Mouse (Mus musculus): ENCODE results near the gene Ofcc1.

The Ofcc1 gene

DNA sequence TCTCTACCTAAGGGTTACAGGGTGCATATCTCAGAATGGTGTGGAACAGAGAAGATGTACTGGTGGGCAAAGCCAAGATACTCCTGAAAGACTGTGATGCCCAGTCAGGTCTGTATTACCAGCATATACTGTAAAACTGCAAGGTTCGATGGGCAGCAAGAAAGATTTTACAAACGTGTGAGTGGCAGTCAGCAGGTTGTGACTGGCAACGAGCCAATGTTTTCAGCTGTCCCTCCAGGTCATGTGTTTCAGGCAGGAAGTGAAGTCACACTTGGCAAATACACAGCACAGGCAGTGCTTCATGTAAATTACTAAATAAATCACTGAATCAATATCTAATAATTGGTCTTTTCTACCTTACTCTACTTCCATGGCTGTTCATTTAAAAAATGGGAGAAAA is at the start of gene Ofcc1:
Gene Ofcc1 (minus strand): TSS at position 163 of the 400 bp plus-strand sequence.
- peak; percentile 3 for DNase-seq (ENCODE audit: low read depth, low spot score)

DNA sequence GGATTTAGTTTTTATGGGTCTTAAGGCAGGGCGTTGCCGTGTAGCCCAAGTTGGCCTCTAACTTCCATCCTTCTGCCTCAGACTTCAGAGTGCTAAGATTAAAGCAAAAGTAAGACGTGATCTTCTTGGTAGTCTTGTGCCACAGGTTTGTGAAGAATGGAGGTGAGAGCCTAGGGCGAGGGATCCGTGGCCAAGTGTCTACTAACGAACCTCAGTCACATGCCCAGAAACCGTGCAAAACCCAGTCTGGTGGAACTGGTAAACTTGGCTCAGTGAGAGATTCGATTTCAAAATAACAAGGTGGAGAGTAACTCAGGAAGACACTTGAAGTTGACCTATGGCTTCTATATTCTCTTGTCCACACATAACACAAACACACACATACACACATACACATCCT is 28.9 kb upstream of the Ofcc1 start:
- DNase-seq (ENCODE audit: low read depth, low spot score): no peak

DNA sequence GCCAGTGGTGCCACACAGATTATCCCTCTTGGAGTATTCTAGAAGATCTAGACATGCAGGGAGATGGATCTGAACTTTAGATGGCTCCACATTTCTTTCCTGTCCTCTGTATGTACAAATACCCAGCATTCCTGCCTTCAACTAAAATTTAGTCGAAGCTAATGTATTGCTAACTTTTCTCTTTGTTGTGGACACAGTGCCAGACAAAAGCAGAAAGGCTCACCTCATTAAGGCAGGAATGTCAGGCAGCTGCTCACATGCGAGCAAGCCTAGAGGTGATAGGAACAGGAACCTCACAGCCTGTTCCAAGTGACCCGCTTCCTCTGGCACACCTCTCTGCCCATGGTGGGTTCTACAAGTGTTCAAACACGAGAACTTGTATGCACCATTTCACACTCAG is 26.2 kb upstream of the Ofcc1 start:
- no peak for DNase-seq (ENCODE audit: low read depth, low spot score)

DNA sequence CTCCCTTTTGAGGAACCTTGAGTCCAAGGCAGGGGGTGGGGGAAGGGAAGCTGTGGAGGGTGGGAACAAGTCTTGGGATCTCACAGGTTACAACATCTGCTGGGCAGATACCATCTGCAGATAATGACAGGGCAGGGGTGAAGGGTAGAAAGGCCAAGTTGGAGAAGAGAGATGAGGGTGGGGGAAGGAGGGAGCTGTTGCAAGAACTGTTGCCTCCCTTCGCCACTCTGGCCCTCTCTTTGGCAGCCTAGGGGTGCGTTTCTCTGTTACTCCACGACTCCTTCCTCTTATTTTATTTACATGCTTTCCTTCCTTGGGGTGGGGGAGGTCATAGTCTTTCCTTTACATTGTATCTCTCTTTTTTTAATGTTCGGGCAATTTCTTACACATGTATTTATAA is 23.7 kb upstream of the Ofcc1 start:
- DNase-seq (ENCODE audit: low read depth, low spot score): no peak

DNA sequence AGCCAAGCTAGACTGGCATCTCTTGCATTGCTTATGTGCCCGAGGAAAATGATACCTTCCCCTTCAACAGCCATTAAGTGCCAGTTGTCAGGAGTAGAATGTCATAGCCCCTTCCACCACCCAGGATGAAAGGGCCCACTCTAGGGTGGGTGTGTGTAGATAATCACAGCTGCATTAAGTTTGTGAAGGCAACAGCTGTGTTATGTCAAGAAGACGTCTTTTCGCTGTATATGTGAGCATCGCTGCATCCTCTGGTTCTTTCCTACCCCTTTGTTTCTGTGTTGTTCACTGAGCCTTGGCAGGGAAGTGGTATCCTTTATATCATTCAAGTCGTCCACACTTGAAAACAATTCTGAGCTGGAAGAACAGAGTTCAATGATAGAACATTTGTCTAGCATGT is 15.5 kb upstream of the Ofcc1 start:
- no peak for DNase-seq (ENCODE audit: low read depth, low spot score)

DNA sequence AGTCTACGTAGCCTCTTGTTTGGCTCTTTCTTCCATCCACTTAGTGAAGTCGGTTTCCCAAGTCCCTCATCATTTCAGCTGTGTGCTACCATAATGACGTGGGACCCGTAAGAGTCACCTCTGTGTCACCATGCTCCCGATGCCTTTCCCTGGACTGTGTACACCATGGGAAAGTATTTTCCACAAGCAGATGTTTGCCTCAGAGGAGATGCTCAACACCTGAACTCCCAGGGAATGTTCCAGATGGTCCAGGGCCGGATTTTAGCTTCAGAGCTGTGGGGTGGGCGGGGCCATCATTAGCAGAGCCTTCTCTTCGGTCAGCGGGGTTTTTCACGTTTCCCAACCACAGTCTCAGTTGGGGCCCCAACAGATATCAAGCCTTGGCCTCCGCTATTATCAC is 5.5 kb upstream of the Ofcc1 start:
- DNase-seq (ENCODE audit: low read depth, low spot score): no peak

DNA sequence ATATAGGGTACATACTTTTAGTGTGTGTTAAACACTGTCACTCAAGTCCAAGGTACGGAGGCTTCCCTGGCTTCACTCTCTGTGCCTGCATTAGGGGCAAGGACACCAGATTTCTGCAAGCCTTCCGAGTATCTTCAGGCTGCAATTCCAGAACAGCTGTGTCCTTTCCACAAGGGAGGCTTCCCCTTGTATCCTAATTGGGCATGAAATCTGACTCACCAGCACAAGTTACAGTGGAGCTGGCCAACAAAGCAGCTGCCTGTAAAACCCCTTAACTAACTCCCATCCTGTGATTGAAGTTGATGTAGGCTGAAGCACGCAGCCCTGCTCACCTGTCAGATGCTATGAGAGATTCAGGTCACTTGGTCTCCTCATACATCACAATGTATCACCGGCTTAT is 3.6 kb upstream of the Ofcc1 start:
- no peak for DNase-seq (ENCODE audit: low read depth, low spot score)

DNA sequence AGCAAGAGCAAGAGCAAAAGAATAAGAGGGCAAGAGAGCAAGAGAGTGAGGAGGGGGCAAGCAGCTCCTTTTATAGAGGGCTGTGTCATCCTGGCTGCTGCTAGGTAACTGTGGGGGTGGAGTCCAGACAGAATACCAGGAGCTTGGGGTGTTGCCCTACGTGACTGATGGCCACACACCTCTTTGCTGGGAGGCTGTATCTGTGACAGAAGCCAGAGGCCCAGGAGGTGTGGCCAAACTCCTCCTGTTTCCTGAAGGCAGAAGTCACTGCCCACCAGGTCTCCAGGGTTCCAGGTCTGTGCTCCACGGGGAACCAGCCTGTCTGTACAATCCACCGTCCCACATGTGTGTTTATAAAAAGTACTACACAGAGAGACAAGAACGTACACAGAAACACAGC is 558 bp downstream of the Ofcc1 start:
- DNase-seq (ENCODE audit: low read depth, low spot score): no peak

DNA sequence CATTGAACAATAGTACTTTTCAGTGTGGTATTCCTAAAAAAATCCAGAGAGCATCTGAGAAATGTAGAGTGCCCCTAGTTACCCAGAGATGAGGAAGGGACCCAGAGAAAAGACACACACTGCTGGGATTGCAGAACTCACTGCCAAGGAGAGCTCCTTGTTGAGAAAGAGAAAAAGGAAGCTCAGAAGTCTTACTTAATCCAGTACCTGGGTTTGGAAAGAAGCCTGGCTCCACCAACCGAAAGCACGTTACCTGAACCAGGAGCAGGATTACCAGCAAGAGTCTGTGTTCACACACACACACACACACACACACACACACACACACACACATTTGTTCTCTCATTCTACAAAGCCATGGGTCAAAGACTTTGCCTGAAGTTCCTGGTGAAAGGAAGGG is 14.2 kb downstream of the Ofcc1 start:
- no peak for DNase-seq (ENCODE audit: low read depth, low spot score)

DNA sequence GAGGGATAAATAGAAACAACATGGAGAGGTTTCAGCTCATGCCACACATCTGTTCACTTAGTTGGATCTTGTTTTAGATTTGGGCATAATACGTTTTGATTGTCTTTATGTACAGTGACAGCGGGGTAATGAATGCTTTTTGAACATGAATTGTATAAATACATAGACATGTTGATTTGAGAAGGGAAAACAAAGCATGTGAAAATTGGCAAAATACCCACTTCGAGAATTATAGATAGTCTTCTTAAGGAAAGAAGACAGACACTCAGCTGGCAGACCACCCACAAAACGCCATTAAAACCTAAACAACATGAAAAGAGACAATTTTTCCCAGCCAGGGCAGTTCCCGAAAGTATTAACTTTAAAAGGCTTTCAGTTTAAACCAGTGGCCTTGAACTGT is 37.9 kb downstream of the Ofcc1 start:
- no peak for DNase-seq (ENCODE audit: low read depth, low spot score)

DNA sequence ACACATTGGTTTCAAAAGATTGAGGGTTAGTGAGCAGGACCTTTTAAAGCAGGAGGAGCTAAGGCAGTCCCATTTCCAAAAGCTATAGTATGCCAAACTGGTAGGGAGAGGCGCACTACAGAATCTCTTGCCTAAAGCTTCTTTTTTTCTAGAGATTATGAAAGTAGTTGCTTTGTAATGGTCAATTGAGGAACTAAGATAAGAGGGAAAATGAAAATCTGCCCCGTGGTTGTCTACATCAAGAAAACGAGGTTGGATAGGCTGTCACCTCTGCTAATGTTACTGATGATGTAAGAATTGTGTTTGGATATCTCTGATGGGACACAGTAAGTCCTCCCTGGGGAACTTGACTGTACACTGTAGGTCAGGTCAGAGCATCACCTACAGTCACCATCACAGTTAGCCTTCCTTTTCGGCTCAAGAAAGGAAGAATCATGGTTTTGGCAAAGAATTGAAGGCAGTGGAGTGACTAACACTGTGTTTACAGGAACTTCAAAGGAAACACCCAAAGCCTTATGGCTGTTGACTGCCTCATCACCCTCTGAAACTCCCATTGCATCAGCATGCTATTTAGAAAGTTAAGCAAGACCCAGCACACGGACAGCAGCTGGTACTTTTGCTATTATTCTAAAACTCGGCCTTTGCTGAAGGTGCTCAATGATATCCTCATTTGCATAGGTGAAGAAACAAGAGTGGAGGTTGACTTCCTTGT is 40.3 kb downstream of the Ofcc1 start:
- DNase-seq (ENCODE audit: low read depth, low spot score): no peak

DNA sequence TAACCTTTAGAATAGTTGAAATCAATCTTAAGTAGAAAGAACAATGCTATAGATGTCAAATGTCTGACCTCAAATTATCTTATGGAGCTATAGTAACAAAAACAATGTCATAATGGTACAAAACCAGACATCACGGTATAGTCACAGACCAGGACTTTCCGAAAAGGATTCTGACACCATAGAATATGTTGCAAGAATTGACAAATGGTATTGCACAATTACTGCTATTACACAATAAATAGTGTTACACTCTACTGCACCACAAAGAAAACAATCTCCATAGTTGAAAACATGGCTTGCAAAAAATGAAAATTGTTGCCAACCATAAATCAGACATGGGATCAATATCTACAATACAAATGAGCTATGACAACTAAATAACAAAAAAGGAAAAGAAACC is 43.5 kb downstream of the Ofcc1 start:
- DNase-seq (ENCODE audit: low read depth, low spot score): no peak

DNA sequence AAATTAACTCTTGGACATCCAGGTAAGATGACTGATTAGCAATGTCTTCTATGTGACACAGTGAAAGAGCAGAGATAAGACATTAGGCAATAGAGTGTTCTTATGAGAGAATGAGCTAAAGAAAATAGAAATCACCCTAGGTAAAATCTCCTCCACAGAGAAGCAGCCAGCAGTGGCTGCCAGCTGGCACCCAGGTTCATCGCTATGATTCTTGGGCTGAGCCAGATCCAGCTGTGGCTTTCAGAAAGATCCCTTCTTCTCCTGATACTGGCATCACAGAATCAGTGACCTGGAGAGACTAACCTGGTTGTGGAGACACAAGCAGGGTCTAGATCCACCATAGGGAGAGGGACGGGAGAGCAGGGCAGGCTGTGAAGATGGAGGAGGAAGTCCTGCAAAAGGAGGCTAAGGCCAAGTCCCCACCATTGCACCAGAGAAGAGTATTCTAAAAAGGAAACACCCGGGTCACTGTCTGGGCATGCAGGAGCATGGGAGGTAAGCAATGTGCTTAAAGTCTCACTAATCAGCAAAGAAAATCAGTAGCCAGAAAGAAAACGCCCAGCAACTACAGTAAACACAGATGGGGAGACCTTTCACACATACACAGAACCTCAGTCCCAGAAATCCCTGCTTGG is 46.0 kb downstream of the Ofcc1 start:
- no peak for DNase-seq (ENCODE audit: low read depth, low spot score)

DNA sequence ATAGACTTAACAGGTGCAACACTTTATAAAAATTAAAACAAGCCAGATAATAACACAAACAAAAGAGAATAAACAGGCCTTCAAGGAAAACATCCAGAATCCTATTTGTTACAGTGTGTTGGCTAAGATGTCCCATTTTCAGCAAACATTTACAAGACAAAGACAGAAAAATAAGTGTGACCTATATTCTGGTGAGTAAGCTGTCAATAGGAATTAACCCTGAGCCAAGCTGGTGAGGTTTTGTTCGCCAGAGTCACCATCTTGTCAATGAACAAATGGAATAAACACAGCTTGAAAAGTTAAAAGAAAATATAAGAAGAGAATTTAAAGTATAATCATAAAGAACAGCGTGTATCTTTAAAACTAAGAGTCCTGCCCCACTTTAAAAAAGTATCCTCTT is 68.4 kb downstream of the Ofcc1 start:
- DNase-seq (ENCODE audit: low read depth, low spot score): no peak

DNA sequence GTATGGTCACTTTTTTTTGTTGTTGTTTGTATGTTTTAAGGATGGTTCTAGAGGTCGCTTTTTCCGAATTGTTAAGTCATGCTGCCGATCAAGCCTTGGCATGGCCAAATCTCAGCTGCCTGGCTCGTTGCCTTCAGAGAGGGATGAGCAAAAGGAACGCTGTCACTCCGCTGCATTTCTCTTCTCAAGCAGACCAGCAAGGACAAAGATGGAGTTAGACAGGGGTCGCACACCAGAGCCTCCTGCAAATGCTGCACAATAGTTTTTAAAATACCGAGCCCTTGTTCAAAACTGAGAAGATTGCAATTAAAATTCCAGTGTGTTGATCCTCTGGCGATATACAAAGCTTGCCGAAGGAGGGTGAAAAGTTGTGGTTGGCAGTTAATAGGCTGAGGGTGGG is 70.4 kb downstream of the Ofcc1 start:
- no peak for DNase-seq (ENCODE audit: low read depth, low spot score)

DNA sequence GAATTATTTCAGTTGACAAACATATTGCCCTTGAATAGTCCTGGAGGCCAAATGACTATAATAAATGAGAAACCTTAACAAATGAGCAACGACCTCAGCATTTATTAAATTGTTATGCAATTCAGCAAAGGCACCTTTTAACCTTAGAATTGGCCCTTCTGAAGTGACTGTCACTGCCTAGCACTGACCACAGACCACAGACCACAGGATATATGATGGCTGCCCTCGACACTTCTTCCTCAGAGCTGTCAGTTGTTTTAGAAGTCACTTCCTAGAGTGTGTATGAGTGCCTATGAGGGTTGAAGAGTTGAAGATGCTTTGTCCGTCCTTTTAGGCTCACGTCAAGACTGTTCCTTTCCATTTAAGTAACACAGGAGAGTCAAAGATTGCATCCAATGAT is 72.6 kb downstream of the Ofcc1 start:
- no peak for DNase-seq (ENCODE audit: low read depth, low spot score)

DNA sequence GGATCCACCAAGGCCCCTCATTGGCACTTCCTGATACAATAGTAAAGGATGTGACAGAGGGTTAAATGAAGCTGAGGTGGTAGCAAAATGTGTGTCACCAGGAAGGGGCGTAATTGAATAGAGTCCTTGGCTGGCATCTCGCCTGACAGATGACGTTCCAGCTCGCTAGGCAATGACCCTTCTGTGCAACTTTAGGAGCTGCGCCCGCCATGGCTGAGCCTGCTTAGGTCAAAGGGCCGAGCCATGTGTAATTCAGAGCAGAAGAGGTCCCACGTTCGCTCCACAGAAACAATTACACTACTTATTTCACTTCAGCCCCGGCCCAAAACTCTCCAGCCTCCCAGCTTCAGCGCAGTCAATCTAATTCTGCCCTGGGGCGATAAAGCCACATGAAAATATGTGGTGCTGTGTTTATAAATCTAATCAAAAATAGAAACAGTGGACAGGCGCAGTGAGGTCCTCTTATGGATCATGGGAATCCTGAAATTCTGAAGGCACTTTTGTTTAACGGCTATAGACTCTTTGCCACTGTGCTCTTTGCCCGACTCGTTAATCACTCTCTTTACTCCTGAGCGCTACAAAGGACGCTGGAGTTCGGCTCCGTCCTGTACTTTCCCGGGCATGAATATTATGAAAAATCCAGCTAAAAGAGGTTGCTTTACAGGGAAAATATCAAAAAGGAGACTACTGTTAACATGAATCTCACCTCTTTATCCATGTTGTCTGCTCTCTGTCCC is 73.8 kb downstream of the Ofcc1 start:
- no peak for DNase-seq (ENCODE audit: low read depth, low spot score)

DNA sequence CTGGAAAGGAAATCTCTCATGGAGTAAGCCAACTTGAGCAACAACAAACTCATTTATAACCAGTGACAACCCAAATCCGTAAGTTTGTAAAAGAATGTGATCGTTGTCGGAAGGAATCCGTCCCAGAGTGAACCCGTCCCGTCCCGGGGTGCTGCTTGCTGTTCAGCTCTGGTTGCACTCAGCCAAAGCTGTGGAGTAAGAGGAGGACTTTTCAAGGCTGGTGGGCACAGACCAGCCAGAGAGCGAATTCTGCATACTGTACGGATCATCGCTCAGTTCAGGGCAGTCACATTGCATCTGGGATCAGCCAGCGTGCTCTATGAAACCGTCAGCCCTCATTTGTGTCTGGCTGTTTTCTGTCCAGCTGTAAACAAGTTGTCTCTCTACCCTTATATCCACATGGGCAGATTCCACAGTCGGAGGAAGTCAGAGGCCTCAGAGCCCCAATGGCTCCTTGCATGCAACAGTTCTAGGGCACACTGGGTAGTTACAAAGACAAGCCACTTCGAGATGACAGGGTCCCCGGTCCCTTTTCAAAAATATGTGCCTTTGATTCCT is 75.9 kb downstream of the Ofcc1 start:
- DNase-seq (ENCODE audit: low read depth, low spot score): no peak

DNA sequence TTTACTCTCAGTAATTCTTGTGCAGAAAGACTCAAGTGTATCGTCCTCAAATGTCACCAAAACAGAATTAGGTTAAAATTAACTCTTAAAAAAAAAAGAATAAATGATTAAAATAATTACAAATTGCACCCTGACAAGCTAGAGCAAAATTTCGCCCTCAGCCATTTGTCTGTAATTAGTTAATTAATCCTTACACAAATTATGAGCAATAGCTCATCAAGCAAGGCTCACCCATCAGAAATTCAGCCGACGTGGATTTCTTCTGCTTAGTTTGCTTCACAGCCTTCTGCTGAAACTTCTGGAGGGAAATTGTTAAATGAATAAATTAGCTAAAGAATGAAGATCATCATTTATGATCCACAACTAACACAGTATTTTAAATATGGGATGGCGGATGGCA is 80.6 kb downstream of the Ofcc1 start:
- DNase-seq (ENCODE audit: low read depth, low spot score): no peak

DNA sequence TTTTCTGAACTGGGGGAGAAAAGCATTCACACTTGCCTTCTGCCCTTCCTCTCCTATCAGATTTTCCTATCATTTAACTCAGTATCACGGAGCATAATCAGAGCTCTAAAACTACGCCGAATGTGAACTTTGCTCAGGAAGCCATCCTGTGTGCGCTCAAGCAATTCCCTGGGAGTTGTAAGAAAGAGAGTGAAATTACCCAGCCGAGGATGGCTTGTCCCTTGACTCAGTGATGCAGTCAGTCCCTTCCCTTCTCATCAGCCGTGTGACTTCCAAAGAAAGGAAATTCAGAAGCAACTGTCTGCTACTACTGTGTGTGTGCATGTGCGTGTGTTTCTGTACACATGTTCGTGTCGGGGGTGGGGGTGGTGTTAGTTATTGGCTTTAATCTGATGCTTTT is 93.7 kb downstream of the Ofcc1 start:
- no peak for DNase-seq (ENCODE audit: low read depth, low spot score)

DNA sequence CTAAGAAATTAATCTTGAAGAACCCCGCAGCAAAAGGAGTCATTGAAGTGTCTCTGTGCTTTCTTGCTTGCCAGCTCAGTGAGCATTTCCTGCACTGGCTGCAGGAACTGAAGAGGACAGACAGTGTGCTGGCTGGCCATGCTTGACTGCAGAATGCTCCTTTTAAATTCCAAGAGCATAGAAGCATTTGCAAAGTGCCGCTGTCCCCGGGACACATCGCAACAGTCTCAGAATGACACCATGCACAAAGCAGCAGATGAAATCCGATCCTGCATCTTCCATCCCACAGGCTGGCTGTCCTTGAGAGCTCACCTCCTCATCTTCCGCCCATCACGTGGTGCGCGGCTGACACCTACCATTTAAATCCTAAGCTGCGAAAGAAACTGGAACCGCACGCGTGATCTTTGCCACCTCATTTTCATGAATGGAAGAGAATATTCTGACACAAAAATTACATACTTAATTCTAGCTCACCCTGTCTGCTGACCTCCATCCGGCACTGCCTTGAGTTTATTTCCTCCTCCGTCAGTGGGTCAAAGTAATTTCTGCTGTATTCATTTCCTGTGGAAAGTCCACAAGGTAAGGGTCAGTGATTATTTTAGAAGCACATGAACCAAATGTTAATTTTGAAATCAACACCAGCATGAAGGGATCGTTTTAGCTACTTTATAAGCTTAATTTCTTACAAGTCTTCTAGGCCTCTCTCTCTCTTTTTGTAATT is 98.0 kb downstream of the Ofcc1 start:
- no peak for DNase-seq (ENCODE audit: low read depth, low spot score)

DNA sequence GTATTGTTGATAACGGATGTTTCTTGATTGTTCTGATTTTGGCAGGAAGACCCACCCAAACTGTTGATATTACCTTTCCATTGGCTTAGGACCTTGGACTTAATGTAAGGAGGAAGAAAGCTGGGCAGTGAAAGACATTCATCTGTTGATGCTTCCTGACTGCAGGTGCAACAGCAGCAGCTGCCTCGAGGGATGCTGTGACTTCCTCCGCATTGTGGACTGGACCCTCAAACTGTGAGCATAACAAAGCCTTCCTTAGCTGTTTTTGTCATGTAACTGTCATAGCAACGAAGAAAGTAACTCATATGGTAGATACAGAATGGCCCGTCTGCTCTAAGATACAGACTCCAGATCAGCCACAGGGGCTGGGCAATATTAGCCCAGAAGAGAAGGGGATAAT is 102.5 kb downstream of the Ofcc1 start:
- no peak for DNase-seq (ENCODE audit: low read depth, low spot score)
